Mouse (Mus musculus) NIH3T3 (cell line): ENCODE data around the gene Catspere2.

ENCODE experiments used
- DNase-seq: peaks from one replicate; pipeline ENCODE4 v3.0.0-alpha.2; 2012; ENCODE audit warnings: low read depth

Gene Catspere2

DNA sequence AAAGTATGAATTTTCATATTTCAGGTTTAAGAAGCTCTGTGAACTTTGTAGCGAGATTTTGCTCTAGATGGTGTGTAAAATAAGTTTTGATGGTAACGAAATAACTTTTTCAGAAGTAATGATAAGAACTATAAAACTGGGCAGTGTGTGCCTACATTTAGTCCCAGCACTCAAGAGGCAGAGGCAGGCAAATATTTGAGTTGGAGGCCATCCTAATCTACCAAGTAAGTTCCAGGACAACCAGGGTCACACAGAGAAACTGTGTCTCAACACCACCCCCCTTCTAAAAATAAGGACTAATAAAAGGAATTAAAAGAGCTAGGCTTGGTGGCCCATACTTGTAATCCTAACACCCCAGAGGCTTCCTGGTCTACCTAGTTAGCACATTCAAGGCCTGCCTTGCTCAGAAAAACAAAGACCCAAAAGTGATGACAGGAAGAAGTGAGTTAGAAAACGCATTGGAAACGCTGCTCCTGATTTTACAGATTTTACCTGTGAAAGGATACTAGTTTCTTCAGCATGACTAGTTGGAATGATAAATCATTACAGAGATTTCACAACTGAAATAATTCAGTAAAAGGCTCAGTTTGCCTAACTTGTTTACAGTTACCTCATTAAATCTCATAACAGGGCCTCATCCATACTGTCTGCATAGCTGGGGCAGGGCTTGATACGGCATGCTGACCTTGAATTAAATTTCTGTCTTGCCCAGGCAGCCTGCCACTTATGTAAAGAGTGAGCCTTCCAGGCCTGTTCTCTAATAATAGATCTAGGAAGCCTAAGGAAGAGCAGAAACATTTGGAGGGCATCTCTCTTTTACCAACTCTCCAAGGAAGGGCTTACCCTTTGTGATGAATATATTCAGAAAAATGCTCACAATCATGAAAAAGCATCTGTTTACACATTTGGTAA is 236.2 kb downstream of the Catspere2 start:
- no peak for DNase-seq
